Mouse (Mus musculus) retina, postnatal 1 day (tissue): ENCODE measurements around the gene Bmp7.
A peak's percentile ranks its signal among the peaks of the same experiment; 100 is the strongest.

Experiments used
- DNase-seq: peaks from one replicate; pipeline ENCODE4 v3.0.0-alpha.2; 2012

Bmp7 gene

GRCm38 (mm10) chr2:172940799-172941163 lies 660 bp upstream of the Bmp7 start:
- no peak for DNase-seq

GRCm38 (mm10) chr2:172939639-172940002 lies 500 bp downstream of the Bmp7 start:
- no peak for DNase-seq

GRCm38 (mm10) chr2:172938761-172939638 lies 1.1 kb downstream of the Bmp7 start:
- DNase-seq: peak; percentile 59

GRCm38 (mm10) chr2:172937326-172938190 lies 2.6 kb downstream of the Bmp7 start:
- peak; percentile 46 for DNase-seq

GRCm38 (mm10) chr2:172936844-172937243 lies 3.3 kb downstream of the Bmp7 start:
- no peak for DNase-seq

GRCm38 (mm10) chr2:172935776-172936562 lies 4.2 kb downstream of the Bmp7 start:
- DNase-seq: no peak

- peak; percentile 48 for DNase-seq
Observed at GRCm38 (mm10) chr2:172934891-172935740, 5.0 kb downstream of the Bmp7 start.

- no peak for DNase-seq
Observed at GRCm38 (mm10) chr2:172934420-172934788, 5.7 kb downstream of the Bmp7 start.

GRCm38 (mm10) chr2:172933631-172934419 lies 6.3 kb downstream of the Bmp7 start:
- DNase-seq: peak; percentile 85

- no peak for DNase-seq
Observed at GRCm38 (mm10) chr2:172931137-172931898, 8.8 kb downstream of the Bmp7 start.

GRCm38 (mm10) chr2:172929905-172930436 lies 10.2 kb downstream of the Bmp7 start:
- no peak for DNase-seq

GRCm38 (mm10) chr2:172927643-172928042 lies 12.5 kb downstream of the Bmp7 start:
- no peak for DNase-seq

- DNase-seq: no peak
Observed at GRCm38 (mm10) chr2:172926311-172926710, 13.8 kb downstream of the Bmp7 start.

- peak; percentile 85 for DNase-seq
Observed at GRCm38 (mm10) chr2:172924961-172925360, 15.2 kb downstream of the Bmp7 start.

- DNase-seq: no peak
Observed at GRCm38 (mm10) chr2:172923198-172923597, 16.9 kb downstream of the Bmp7 start.

GRCm38 (mm10) chr2:172922597-172922996 lies 17.5 kb downstream of the Bmp7 start:
- no peak for DNase-seq

GRCm38 (mm10) chr2:172914018-172914417 lies 26.1 kb downstream of the Bmp7 start:
- DNase-seq: no peak

- no peak for DNase-seq
Observed at GRCm38 (mm10) chr2:172911715-172912114, 28.4 kb downstream of the Bmp7 start.

GRCm38 (mm10) chr2:172911157-172911556 lies 29.0 kb downstream of the Bmp7 start:
- DNase-seq: no peak

GRCm38 (mm10) chr2:172909463-172909862 lies 30.7 kb downstream of the Bmp7 start:
- no peak for DNase-seq
